Mouse (Mus musculus): ENCODE results near the gene Zcchc7.
"Not testable (repeated sequence)": the region's sequence is repeated elsewhere in the genome, so short reads cannot be mapped to it uniquely, and the experiment has no call there.

Gene Zcchc7

DNA sequence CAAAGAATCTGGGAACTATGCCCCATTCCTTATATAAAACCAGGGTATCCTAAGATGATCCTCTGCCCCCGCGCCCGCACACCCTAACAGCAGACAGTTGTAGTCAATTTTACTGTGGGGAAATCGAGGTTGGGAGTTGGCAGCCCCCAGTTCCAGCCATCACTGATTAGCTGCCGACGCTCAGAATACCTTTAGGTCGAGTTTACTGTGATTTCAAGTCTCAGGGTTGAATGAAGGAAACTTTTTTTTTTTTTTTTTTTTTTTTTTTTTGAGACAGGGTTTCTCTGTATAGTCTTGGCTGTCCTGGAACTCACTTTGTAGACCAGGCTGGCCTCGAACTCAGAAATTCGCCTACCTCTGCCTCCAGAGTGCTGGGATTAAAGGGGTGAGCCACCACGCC, 1.5 kb downstream of the Zcchc7 start:
- not testable (repeated sequence) for DNase-seq (ENCODE audit: inconsistent ontology term)

DNA sequence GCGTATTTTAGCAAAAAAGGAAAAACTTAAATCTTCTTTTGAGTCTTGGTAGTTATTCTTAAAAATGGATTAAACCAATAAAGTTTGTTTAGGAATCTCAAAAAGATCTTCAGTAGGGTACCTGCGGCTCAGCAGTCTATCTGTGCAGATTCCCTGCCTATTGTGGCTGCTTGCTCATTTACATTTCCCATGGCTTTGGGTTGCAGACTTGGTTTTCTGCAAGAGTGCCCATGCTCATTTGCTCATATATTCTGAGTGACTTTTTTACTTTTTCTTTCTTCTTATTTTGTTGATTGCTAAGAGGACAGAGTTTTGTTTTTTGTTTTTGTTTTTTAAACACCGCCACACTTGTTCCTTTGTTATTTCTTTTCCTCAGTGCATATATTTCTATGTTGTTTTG, 19.2 kb downstream of the Zcchc7 start:
- no peak for DNase-seq (ENCODE audit: inconsistent ontology term)

DNA sequence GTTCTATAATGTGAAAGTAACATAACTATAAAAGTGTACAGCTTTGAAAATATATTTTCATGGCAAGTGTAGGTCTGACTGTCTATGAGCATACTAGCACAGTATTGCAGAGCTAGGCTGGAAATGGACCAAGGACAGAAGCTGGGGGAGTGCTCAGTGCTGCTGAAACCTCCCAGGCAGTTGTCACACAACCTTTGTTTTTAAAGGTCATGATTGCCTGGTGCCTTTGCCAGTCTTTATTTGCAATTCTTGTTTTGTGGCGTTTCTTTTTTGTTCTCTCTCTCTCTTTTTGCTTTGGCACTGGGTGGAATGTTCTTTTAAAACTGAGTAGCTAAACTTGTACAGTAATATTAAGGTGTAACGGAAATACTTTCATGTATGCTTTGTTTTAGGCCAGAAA, 21.0 kb downstream of the Zcchc7 start:
- DNase-seq (ENCODE audit: inconsistent ontology term), result no peak

DNA sequence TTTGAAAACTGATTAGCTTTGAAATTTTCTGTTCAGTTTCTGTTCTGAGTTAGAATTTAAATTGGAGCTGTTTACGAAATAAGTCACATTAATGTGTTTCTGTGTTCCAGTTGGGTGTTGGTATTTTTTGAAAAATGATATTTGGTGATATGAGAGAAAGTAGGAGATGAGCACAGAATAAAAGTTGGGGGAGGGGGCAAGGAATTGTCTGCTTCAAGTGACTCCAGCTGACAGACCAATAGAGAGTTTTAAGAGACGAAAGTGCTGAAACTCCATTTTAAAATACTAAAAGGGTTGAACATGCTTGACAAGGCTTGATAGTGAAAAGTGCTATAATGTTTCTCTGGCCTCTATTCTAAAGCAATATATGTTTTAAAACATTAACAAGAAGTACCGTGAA, 21.4 kb downstream of the Zcchc7 start:
- no peak for DNase-seq (ENCODE audit: inconsistent ontology term)

DNA sequence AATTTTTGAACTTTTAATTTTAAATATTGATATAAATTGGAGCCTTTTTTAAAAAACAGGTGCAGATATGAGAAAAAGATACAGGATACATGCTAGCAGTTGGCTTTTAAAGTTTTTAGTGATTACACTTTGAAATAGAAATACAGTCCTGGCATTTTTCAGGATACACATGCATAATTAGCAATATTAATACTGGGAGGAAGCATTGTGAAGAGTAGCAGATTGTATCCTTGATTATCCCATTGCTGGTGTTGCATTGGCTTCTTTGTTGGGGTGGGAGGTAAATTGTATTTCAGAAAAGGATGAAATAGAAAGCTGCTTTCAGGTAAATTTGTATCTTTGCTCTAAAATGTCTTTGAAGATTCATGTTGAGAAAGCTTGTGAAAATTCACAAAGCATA, 22.0 kb downstream of the Zcchc7 start:
- no peak for DNase-seq (ENCODE audit: inconsistent ontology term)

DNA sequence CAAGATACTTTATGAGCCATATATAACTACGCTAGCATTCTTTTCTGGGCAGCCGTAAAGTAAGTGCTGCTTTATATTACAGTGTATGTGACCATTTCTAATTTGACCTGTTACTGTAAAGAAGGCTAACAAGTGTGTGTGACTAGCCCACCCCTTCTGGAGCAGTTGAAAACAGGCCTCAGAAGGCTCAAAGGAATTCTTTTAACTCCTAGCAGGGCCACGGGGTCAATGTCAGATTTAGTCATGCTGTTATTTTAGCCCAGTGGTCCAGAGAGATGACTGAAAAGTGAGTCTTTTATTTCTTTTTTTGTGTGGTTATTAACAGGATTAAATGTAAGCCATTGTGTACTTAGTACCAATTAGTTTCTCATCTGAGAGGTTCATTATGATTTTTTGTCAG, 22.6 kb downstream of the Zcchc7 start:
- DNase-seq (ENCODE audit: inconsistent ontology term), result peak; percentile 70

DNA sequence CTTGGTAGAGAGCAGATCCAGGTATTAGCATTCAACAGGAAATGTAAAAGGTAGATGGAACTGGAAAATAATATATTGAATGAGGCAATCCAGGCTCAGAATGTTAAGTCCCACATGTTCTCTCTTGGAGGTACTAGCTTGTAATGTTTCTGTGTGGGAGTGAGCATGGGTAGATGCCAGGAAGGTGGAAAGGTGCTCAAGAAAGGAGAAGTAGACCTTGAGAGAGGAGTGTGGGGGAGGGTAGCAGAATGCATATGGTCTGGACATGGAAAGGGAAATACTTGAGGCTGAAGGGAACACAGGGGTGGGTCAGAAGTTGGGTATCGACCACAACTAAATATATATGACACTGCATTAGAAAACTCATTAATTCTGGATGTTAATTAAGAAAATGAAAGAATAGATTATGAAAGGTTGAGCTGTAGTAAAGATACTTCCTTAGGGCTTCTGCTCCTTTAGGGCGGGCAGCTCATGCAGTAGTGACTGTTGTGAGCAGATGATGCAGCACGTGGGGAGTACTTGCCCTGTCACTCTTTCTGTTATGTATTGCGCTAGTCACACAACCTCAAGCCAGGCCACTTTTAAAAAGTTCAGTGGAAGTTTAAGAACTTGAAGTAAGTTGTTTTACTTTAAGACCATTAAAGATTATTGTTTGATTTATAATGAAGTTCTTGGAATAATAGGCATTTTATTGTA, 24.9 kb downstream of the Zcchc7 start:
- no peak for DNase-seq (ENCODE audit: inconsistent ontology term)

DNA sequence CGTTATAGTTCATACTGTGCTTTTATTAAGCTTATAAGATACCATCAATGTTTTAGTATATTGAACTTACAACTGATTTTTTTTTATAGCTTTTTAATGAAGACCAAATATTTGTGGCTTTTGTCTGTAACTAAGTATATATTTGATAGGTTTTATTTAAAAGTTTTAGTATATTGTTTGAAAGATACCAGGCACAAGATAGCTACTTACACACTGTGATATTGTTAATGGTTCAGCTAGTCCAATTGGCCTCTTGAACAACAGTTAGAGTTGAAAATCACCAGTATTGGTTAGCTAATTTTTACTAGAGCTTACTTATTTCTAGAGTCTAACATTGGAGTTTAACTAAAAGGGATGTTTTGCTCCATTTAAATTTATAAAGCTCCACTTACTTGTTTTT, 25.8 kb downstream of the Zcchc7 start:
- no peak for DNase-seq (ENCODE audit: inconsistent ontology term)

DNA sequence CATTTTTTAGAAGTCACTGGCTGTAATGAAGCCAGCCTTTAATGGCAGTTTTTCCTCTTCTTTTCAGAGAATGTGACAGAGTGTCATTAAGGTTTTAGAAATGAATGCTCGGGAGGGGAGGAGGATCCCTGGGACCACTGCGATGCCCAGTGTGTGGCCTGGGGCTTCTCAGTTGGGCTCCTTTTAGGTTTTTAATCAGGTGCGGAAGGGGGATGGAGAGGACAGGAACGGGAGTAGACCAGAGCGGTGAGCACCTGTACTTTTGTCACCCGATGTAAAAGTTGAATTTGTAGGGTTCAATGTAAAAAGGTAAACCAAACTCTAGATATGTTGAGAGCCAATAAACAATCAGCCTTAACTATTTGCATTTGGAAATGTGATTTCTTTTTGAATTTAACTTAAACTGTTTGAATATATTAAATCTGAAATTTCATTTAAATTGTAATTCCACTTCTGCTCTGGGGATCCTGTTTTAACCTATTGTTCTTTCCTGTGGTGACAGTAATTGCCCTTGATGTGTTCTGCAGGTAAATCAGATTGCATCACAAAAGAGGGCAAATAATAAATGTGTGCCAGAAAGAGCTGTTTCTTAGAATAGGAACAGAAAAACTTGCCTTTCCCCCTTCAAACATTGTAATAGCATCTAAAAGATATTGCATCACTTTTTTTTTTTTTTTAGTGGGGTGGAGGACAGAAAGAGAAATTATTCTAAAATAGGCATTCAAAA, 28.1 kb downstream of the Zcchc7 start:
- no peak for DNase-seq (ENCODE audit: inconsistent ontology term)

DNA sequence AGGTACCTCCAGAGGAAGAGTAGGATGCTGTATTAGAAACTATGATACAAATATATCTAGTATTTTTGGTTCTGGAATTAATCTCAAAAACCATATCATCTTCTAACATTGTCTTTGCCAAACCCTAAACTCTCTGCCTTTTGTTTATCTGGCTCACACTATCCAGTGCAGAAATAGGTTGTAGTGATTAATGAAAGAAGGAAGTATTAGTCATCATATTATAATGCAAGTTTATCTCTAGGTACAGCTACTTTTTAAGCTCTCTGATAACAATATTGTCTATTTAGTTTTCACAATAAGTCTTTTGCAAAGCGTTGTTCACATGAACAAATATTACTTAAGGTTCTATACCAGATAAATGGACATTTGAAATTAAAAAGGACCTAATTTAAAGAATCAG, 57.2 kb downstream of the Zcchc7 start:
- no peak for DNase-seq (ENCODE audit: inconsistent ontology term)

DNA sequence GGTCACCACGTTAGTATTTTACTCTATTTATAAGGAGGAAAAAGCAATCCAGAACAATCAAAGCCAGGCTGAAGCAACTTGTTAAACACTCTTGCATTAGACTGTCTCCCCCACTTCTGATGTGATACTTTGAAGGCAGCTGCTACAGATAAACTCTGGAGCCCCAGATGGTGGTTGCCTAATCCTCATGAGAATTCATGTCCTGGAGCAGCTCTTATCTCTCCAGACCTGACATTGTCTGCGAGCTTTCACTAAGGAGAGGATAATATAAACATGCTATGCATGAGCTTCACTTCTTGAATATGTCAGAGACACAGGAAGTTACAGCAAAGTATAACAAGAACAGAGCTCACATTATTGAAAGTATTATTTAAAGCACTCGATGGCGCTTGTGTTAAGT, 58.1 kb downstream of the Zcchc7 start:
- DNase-seq (ENCODE audit: inconsistent ontology term), result no peak

DNA sequence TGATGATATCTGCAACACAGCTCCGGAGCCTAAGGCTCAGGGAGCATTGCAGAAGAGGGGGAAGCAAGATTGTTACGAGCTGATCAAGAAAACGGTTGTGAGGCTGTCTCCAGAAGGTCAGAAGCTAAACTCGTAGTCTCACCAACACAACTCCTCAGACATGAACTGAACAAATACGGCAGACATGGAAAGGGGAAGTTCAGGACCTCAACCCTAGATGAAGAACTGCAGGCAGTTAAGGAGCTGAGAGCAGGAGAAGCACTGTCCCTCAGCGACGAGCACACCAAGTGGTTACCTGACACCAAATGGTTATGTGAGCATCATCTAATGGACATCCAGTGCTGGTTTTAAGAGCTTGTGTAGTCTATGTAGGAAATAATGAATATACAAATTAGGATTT, 60.9 kb downstream of the Zcchc7 start:
- no peak for DNase-seq (ENCODE audit: inconsistent ontology term)

DNA sequence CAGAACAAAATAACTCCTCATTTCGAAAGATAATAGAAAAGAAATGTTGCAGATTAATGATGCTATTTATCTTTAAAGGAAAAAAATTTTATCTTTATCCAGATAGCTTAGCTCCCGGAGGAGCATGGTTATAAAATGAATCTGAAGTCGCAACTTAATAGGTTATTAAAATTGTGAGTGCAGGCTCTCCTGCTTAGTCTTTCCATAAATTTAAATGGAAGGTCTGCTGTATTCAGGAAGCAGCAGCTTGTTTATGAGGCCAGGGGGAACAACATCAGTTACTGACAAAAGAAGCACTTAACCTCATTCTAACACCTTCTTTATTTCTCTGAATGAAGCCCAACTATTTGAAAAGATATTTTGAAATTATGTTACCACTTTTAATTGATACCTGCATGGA, 74.9 kb downstream of the Zcchc7 start:
- DNase-seq (ENCODE audit: inconsistent ontology term), result no peak

DNA sequence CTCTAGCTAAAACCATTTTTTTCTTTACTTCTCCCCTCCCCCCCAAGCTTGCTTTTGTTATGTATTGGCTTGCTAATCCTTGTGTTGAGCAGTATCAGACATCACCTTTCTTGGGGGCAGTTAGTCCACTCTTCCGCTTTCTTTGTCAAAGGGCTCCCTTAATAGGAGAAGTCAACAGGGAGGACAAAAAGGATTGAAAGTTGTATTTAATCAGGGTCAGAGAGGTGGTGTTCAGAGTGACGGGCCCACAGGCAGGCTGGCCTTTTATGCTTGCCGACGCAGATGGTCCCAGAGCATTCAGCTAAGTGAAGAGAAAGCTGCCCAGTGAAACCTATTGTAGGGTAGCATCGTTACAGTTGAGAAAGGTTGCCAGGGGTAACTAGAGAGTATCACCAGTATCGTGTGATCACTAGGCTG, 96.2 kb downstream of the Zcchc7 start:
- DNase-seq (ENCODE audit: inconsistent ontology term), result peak; percentile 2

DNA sequence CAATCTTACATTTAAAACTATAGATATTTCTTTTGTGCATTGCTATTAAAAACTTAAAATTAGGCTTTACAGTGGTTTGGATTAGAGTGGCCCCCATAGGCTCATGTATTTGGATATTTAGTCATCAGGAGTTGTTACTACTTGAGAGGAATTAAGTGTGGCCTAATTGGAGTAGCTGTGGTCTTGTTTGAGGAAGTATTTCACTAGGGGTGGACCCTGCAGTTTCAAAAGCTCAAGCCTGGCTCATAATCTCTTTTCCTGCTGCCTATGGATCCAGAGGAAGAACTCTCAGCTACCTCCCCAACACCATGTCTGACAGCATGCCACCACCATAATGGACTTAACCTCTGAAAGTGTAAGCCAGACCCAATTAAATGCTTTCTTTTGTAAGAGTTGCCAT, 115.9 kb downstream of the Zcchc7 start:
- DNase-seq (ENCODE audit: inconsistent ontology term), result no peak

DNA sequence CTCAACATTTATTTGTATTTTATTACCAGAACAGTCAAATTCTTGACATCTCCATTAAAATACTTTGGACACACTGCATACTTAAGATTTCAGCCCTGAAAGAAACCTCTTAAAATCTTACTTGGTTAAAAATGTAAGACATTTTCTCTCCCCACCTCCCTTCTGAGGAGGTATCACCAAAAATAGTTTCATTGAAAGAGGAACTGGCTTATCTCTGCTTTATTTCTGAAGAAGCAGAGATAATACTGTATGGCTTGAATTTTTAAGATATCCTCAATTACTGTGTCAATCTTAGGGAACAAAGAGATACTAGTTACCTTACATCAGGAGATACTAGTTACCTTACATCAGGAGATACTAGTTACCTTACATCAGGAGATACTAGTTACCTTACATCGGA, 116.4 kb downstream of the Zcchc7 start:
- DNase-seq (ENCODE audit: inconsistent ontology term), result no peak

DNA sequence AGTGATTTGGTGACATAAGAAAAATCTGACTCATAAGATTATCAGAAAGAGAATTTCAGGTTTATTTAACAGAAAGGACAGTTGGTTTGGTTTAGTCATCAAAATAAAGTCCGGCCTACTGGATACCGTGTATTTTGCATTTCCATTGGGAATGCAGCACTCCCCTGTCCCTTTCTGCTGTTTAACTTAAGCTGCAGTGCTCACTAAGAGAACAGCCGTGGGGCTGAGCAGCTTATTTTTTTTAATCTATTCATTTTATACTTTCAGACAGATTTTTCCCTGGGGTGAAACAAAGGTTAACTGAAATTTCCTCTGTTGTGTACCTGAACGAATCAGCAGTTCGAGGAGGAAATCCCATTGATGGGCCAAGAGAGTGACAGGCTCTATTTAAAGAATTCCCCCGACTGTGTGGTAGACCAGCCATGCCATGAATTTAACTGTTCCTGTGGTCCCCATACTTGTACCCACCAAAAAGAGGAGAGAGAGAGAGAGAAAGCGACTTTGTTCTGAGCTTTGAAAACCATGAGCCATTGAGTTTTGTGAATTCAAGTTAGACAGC, 124.5 kb downstream of the Zcchc7 start:
- DNase-seq (ENCODE audit: inconsistent ontology term), result no peak

DNA sequence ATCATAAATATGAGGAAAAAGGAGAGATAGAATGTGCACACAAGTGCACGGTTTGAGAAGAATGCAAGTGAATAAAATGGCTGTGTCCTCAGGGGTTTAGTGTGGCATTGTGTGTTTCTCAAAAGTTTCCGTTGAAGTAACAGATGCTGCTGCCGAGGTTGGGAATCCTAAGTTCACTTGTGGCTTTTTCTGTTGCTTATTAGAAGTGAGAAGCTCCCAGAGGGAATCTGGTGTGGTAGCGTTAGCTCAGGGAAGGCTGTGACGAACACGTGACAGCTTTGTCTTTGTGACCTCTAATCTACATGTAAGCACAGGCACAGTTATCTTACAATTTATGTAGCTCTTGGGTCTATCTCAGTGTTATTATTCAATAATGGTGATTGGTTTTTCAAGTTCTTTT, 130.5 kb downstream of the Zcchc7 start:
- DNase-seq (ENCODE audit: inconsistent ontology term), result no peak

DNA sequence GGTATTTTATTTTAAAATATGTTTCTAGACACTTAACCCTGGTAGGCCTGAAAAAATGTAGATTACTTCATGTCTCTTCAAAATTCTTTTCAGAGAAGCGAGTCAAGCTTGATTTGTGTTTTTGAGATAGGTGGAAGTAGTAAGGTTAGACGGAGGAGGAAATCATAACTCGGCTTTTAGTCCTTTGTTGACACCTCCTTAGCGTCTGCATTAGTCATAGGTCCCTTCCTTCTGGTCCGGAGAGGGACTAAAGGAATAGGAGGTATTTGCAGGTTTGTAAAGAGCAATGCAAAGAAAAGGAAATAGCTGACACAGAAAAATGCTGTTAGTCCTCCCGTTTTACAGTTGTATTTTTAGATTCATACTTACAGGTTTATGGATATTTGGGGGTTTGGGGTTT, 135.7 kb downstream of the Zcchc7 start:
- DNase-seq (ENCODE audit: inconsistent ontology term), result no peak

DNA sequence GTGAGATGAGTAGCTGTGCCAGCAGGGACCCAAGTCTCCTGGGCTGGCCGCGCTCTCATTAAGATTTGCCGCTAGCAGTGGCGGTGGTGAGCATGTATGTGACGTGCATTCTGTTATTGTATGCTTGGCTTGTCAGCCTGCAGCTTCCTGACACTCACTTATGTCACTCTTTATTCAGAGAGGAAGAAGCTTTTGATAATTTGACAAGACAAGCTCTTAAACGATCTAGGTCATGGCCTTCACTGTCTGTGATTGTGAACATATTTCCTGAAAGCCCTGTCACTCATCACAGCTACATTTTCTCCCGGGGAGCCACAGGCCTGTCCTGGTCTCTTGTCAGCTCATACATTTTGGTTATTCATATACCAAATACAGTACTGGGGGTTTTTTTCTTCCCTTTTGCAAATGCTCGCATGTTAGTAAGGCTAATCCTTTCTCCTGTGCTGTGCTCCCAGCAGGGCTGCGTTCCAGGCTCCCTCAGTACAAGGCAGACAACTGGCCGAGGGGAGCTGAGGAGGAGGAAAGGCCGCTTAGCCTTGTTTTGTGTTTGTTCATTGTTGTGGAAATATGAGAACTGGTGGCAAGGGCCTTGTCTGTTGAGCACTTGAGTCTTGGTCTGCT, 150.1 kb downstream of the Zcchc7 start:
- peak; percentile 86 for DNase-seq (ENCODE audit: inconsistent ontology term)

DNA sequence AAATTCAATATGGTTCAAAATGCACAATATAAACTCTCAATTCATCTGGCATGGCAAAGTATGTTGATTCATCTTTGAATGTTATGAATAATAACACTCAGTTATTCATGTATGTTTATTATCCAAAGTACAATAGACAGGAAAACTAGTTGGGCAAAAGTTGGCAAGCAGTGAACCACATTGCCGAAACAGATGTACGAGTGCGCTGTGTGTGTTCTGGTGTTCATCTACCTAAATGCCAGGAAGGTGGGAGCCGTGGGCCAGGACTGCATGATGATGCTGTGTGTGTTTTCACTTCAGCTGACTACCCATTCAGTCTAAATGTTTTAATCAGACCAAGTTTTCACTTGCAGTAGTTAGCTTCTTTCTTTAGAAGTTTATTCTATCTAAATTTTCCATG, 150.7 kb downstream of the Zcchc7 start:
- no peak for DNase-seq (ENCODE audit: inconsistent ontology term)

DNA sequence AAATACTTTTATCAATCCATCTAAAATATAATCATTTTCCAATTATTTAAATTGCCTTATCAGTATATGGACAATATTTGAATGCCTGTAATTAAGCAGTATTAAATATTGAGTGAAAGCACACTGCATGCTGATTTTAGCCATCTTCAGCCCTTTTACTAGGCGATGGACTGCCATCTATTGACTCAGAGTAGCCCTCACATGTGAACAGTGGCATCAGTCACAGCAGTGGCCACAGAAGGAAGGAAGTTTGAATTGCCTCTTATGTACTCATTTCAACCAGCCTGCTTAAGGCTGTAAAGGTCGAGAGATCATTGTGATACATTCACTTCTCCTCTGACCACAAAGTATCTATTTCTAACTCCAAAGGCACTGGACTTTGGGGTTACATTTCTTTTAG, 154.4 kb downstream of the Zcchc7 start:
- peak; percentile 11 for DNase-seq (ENCODE audit: inconsistent ontology term)

DNA sequence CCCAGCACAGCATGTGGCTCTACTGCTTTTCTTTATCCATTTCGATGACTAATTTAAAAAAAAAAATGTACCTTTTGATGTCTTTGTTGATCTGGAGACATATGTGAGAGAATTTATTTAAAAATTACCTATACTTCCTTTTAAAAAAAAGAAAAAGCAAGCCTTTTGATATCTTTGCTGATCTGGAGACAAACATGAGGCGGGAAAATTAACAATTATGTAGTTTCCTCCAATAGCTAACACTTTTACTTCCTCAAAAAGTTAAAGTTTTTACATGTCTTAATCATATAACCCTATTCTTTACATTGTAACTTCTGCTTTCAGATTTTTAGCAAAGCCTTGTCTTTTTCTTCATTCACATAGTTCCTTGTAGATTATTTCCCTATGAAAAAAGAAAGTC, 155.2 kb downstream of the Zcchc7 start:
- DNase-seq (ENCODE audit: inconsistent ontology term), result no peak
